Mouse (Mus musculus) E14TG2a.4 (cell line): Measurements from ENCODE around the gene Lats2.

ENCODE experiments used
- CTCF ChIP-seq: conservative IDR thresholded peaks from 2 replicates; pipeline ENCODE4 v1.5.1; 2014; ENCODE audit warnings: low read length
- NANOG ChIP-seq: IDR thresholded peaks from 2 replicates; pipeline ENCODE4 v1.6.1; 2014; ENCODE audit warnings: borderline replicate concordance, low read length, mixed read lengths
- POU5F1 ChIP-seq: IDR thresholded peaks from 2 replicates; pipeline ENCODE4 v1.6.1; 2014; ENCODE audit warnings: low read length, borderline replicate concordance

DNA sequence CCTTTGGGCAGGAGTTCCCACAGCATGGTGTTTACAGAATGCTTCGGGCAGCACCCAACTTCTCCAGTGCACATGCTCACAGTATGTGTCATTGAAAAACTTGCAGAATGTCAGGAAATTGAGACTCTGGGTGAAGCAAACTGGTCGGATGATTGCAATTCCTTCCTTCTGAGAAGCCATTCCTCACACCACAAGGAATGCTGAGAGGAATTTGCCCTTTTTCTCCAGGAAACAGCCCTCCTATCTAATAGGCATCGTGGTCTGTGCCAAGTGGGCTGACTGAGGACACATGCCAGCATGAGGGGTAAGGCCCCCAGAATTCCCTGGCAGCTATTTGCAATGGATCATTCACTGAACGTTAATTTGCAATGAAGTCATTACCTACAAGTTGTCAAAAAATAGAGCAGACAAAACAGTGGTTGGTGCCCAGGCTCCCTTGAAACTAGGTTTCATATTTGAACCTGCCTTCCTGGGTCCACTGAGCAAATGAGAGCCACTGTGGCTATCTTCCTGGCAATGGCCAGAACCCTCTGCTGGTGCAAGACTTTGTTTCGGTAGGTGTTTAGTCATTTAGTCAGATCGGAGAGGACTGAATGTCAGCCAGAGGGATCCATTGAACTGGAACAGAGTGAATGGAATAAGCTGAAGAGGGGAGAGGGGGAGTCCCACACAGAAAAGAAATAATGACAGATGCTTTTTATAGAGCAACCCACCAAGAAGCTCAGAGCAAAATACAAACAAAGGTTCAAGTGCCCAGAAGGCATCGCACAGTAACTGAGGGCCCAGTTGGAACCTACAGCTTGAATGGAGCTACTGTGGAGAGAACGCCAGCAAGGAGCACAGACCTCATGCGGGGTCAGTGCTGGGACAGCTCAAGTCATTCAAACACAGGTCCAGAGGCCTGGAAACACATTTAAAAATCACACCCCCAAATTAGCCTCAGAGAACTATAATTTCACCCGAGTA lies 2.5 kb upstream of the Lats2 start:
- no peak for TF ChIP-seq POU5F1
- no peak for TF ChIP-seq CTCF
- TF ChIP-seq NANOG, result no peak
